Mouse (Mus musculus) cerebellum, postnatal 4 days (tissue): ENCODE measurements around the gene Maml3.

Source experiments
- DNase-seq, 2 experiments: peaks; one replicate each; pipeline ENCODE4 v3.0.0; 2022; ENCODE audit warnings: low spot score in 2 of 2, mixed read lengths in 1 of 2

Gene Maml3

DNA sequence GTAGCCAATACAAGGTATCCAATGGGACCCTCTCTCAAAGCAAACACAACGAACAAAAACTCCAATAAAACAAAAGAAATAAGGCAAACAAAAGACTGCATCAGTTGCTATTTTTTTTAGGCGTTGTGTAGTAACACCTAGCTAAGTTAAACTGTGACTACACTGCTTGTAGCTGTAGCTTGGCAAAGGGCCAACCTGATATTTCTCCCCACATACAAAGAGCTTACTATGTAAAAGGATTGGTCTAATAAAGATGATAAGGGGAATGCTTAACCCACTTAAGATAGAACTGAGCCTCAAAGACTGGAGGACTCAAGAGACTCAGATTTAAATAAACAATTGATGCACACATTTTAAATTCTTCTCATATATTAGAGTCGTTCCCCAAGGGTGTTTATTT lies 230.6 kb downstream of the Maml3 start:
- no peak for DNase-seq

- DNase-seq: no peak
Measured at GRCm38 (mm10) chr3:51872771-51873170, 232.1 kb downstream of the Maml3 start.

DNA sequence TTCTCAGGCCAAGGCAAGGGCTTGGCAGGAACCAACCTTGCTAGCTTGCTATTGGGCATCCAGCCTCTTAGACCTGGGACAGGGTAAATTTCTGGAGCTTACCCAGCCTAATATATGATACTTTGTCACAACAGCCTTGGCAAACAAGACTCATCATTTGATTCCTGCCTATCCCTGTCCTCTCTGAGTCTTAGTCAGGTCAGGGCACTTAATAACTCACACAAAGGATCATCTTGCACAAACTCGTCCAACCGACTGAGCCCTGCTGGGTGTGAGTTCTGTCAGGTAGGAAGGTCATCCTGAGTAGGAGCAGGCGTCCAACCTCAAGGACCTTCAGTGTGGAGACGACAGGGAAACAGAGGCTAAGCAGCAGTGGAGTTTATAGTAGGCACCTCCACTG lies 233.5 kb downstream of the Maml3 start:
- DNase-seq: no peak

DNA sequence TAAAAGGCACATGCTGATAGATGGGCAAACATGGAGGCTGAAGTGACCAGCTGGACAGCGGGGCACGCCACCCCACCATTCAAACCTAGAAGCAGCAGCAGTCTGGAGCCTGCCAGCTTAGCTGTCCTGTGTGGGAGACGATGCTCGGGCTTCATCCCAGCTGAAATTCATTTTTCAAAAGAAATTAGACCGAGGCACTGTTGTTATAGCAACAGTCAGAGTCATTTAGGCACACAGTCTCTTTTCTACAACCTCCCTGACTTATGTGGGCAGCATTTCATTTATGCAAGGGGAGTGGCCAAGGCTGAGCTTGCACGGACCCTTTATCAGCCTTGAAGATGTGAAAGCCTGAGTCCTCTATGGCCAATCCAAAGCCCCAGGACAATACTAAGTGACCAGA lies 234.9 kb downstream of the Maml3 start:
- no peak for DNase-seq

DNA sequence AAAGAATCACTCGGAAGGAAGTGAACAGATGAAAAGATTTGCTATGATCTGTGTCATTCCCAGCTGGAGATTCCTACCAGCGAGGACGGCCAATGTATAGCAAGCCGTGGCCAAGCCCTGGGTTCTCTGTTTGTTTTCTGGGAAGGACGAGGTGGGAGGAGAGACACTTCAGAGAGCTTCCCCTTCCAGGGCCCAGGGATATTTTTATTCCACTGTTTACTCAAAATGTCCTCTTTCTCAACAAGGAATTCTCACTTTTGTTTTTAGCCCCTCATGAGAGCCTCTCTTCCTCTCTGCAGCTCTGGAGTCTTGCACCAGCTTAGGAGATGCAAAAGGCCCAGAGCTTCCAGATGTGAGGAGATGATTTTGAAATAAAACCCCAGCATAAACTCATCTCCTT lies 236.0 kb downstream of the Maml3 start:
- DNase-seq: no peak

- DNase-seq: no peak
Measured at GRCm38 (mm10) chr3:51866446-51866845, 238.4 kb downstream of the Maml3 start.

- no peak for DNase-seq
Measured at GRCm38 (mm10) chr3:51861631-51862030, 243.2 kb downstream of the Maml3 start.

DNA sequence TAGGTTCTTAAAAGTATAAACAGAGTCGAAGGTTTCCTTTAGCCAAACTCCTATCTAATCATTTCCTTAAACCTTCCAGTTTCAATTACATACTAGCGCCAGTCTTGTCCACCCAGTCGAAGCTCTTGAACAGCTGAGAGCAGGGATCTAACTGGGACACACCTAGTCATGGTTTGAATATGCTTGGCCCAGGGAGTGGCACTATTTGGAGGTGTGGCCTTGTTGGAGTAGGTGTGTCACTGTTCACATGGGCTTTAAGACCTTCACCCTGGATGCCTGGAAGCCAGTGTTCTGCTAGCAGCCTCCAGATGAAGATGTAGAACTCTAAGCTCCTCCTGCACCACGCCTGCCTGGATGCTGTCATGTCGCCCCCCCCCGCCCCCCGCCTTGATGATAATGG lies 244.4 kb downstream of the Maml3 start:
- DNase-seq: no peak

DNA sequence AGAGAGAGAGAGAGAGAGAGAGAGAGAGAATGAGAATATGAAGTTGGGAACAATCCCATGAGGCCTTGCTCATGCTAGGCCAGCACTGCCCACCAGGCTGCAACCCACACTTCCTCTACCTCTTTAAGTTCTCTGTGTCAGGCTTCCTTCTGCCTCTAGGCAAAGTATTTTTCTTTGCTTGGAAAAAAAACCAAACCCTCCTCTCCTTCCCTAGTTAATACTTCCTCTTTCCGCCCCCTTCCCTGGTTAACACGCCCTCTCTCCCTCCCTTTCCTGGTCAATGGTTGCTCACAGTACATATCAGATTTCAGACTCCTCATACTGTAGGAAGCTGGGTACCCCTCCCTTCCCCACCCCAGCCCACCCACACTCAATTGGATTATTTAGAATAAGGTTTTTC lies 245.7 kb downstream of the Maml3 start:
- DNase-seq: no peak

DNA sequence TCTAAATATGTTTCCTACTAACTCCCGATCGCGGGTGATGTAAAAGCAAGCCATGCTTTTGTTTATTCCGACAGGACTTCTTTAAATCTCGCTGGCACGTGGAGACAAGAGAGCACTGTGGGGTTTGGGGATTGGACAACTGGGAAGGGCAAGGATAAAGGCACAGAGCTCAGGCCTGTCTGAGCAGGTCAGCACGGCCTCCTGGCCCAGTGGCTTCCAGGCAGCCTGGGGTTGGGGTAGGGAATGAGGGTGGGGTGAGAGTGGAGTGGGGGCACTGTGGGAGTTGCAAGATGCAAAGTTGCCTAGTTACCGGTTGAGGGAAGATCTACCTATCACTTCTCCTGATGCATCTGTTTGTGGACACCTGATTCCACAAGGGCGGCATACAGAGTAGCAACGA lies 250.7 kb downstream of the Maml3 start:
- DNase-seq: no peak

DNA sequence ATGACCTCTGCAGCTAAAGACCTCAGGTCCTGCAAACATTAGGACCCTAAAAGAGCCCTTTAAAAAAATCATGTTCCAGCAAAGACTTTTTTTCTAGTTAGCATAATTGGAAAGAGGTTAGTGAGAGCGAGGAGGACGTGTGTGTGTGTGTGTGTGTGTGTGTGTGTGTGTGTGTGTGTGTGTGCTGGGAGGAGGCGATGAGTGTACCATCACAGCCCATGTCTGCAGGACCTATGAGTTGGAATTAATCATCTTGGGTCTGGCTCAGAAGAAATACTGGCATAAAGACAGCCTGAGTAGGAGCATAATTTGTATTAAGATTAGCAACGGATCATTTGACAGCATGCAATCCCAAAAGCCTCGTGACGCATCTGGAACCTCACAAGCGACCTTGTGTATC lies 251.3 kb downstream of the Maml3 start:
- no peak for DNase-seq

DNA sequence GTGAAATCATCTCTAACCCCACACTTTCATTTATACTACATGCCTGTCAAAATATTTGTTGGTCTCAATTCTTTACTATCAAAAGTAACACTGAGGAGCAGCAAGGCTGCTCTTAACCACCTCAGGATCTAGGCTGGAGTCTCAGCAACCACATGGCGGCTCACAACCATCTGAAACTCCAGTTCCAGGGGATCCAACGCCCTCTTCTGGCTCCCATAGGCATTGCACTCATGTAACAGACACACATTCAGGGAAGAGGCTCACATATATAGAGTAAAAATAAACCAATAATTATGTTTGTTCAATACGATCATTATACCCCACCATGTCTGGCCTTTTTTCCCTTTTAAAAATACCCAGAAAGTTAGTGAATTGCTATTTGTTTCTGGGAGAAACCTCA lies 252.2 kb downstream of the Maml3 start:
- DNase-seq: no peak

DNA sequence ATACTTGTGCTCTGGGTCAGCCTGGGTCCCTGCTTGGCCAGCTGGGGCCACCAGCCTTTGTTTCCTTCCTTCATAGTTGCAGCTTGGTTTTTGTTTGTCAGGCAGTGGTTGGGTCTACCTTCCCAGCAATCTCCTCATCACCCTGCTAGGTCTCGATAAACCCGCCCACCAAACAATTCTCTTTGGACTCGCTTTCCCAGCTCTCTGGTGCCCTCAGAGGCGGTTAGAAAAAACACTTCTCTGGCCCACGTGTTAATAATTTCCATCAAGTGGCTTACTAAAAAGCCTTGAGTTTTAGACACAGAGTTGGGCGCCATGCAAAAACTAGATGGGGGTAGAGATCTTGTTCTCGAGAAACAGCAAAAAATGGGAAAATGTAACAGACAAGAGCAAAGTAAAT lies 253.3 kb downstream of the Maml3 start:
- no peak for DNase-seq

DNA sequence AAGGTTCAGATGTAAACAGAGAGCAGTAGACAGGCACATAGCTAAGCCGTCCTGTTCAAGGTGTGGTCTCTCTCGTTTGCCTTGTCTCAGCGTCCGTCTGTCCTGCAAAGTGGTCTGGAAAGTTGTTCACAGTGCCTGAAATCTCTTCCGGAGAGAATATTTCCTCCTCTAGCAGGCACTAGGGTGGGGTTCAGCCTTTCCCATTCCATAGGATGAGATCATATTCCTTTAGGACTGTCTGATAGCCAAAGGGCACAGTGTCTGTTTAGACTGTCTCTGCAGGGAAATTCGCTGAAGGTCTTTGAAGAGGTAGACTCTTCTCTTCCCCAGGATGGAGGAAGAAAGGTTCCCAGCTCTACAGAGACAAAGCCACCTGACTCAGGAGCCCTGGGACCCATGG lies 255.4 kb downstream of the Maml3 start:
- DNase-seq: no peak

GRCm38 (mm10) chr3:51847262-51847661 lies 257.6 kb downstream of the Maml3 start:
- no peak for DNase-seq

DNA sequence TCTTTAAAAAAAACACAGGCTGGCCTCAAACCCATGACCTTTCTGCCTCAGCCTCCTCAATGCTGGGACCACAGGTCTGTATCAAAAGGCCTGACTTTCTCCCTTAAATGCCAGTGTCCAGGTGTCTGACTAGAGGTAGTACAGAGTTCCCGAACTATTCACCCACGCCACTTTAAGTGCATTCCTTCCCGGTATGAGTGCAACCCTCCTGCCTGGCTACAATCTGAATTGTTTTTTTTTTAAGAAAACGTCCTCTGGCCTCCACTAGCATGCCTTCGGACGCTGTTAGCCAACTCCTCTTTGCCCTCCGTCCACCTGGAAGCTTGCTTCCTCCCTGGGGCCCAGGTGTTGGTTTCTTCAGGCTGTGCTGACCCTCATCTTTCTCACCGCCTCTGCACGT lies 260.6 kb downstream of the Maml3 start:
- DNase-seq: no peak

DNA sequence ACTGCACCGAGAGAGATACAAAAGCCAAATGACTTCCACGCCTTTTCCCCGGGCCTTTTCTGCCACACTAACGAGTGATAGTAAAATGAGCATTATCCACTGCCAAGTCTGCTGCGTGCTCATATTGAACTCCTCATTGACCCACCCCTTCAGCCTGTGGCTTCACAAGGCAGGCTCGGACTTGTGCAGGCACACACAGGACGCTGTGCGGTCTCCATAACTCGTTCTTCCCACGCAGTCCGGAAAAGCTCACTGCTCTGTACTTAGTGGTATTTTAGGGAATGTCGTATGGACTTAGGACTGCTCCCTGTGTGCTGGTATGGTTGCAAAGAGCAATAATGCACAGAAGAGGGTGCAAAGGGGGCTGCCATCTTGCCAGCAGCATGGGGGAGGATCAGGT lies 262.7 kb downstream of the Maml3 start:
- DNase-seq: no peak

- no peak for DNase-seq
Measured at GRCm38 (mm10) chr3:51841598-51841997, 263.3 kb downstream of the Maml3 start.

DNA sequence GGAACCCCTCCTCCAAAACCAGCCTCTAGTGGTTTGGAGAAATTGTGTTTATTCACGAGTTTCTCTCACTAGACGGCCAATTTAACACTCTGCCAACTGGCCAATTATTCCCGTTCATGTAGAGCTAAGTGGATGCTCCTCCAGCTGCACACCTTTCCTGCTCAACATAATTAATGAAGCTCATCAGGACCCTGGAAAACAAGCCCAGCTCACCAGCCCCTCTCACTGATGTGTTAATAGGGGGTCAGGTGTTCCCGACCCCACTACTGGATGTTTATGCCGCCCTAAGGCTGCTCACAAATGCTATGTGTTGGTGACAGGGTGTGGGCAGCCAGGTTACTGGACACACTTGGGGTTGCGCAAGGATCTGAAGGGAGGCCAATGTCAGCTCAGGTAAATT lies 263.7 kb downstream of the Maml3 start:
- DNase-seq: no peak

DNA sequence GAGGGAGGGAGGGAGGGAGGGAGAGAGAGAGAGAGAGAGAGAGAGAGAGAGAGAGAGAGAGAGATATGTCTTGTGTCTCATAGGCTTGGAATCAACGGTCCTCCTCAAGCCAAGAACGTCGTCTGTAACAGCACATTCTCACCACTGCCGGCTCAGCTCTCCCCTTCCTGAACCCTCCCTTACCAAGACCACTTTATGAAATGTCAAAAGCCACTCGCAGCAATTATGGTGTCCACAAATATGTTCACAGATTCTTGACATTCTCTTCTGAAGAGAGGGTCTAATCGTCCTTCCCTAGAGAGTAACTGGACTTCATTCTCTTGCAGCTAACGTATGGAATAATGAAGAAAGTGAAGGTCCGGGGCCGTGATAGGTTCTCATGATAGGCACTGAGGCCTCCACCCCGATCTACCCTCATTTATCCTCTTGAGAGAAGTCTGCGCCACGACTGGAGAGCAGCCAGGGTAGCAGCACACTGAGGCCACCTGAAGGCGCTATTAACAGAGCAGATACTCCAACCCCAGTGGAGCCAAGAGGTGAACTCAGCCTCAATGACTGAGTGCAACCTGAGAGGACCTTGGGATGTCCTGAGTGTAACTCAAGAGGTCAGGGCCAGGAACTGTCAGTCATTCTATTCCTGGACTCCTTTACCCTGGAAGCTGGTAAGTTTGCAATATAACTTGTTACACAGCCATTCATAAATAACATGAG lies 264.6 kb downstream of the Maml3 start:
- DNase-seq: no peak

- no peak for DNase-seq
Measured at GRCm38 (mm10) chr3:51839353-51839715, 265.5 kb downstream of the Maml3 start.

GRCm38 (mm10) chr3:51838696-51839352 lies 266.1 kb downstream of the Maml3 start:
- no peak for DNase-seq

- no peak for DNase-seq
Measured at GRCm38 (mm10) chr3:51832985-51833384, 271.9 kb downstream of the Maml3 start.
